ENCODE assay signal across 8 mouse cellular contexts in the genomic region with DNA sequence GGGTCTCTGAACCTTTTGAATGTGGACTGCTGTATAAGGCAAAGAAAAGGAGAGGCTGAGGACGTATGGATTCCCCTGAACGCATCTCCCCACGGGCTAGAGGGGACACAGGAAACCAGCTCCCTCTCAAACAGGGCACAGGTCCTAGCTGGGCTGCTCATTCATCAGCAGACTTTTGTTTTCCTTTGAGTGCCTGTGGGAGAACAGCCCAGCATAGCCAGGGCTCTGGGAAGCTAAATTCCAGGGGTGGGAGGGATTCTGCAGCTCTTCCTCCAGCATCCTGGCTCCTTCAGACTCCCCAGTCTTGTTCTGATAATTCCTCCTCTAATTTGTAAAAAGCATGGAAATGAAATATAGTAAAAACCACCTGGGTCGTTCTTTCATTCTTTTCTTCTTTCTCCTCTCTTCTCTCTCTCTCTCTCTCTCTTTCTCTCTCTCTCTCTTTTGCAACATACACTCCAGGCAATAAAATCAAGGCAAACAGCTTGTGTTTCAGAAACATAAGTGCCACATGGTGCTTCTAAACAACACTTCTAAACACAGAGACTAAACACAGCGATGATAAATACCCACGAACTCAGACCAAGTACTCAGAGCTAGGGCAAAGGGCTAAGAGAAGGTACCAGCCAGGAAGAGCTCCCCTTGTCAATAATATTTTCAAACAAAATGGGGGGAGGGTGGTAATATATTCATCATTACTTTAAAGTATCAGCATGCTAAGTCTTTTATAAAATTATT.
DNase-seq lines count a peak whose midpoint lies in the region; ATAC-seq and TF ChIP-seq lines count a peak whose summit lies in the region.

No protein-coding gene starts in this region.

- ATAC-seq in hindbrain, embryonic 13.5 days (ENCODE audit: low FRiP score) = peak; percentile 76

- H3K9ac ChIP-seq in hindbrain, embryonic 13.5 days = no peak overlapping the region

- H3K9me3 ChIP-seq in hindbrain, embryonic 13.5 days = no peaks in the 10 kb centered on the region

- peak overlapping the region; percentile 8; the same call in 1 of the 2 replicates for H3K27ac ChIP-seq in gastrocnemius, adult 2 months
- peak overlapping the region; percentile 72 for H3K27ac ChIP-seq in embryonic fibroblast, embryonic 13.5 days (ENCODE audit: insufficient read depth, low read length)
- peak overlapping the region; percentile 35; the same call in 1 of the 2 replicates for H3K27ac ChIP-seq in hindbrain, embryonic 13.5 days
- no peak overlapping the region for H3K27ac ChIP-seq in cerebellum, adult 2 months (ENCODE audit: insufficient read depth, low read length)

- no peaks in the 10 kb centered on the region for H3K36me3 ChIP-seq in hindbrain, embryonic 13.5 days

- peaks cover 27% of the 10 kb centered on the region for H3K4me1 ChIP-seq in embryonic fibroblast, embryonic 13.5 days (ENCODE audit: control insufficient read depth, insufficient read depth, low read length)
- peaks cover 26% of the 10 kb centered on the region for H3K4me1 ChIP-seq in hindbrain, embryonic 13.5 days (replicated peaks)
- no peaks in the 10 kb centered on the region for H3K4me1 ChIP-seq in cerebellum, adult 2 months (ENCODE audit: control insufficient read depth, insufficient read depth, low read length)

- no peak for TF ChIP-seq POLR2A in embryonic fibroblast, embryonic 13.5 days (IDR thresholded peaks at IDR 0.05; ENCODE audit: low read depth, low read length)
- TF ChIP-seq POLR2A in cerebellum, adult 2 months (IDR thresholded peaks at IDR 0.05; ENCODE audit: borderline replicate concordance, insufficient read depth, low read length) = no peak

- H3K27me3 ChIP-seq in hindbrain, embryonic 13.5 days = no peaks in the 10 kb centered on the region
- no peaks in the 10 kb centered on the region for H3K27me3 ChIP-seq in cerebellum, adult 2 months (ENCODE audit: control insufficient read depth, insufficient read depth, low read length)

- intact Hi-C loops in gastrocnemius, adult 2 months (cut with DNase I) = no loop called here

- WGBS in hindbrain, embryonic 13.5 days = 7% methylated on average over 6 of the region's 6 CpGs
- WGBS in cerebellum, adult 2 months = 24% methylated on average over 6 of the region's 6 CpGs

- H3K4me2 ChIP-seq in hindbrain, embryonic 13.5 days = no peak overlapping the region

- no peak for DNase-seq in gastrocnemius, adult 2 months
- no peak for DNase-seq in gastrocnemius, adult 8-10 months (ENCODE audit: low spot score in 2 of 2)
- peak; percentile 50 for DNase-seq in lung, postnatal 36 days
- no peak for DNase-seq in thymus, adult 18-20 months
- DNase-seq in cerebellum, adult 2 months = no peak
- DNase-seq in layer of hippocampus, postnatal 25 days (ENCODE audit: extremely low spot score in 1 of 2, low spot score in 1 of 2) = no peak

- no peak overlapping the region for H3K4me3 ChIP-seq in gastrocnemius, adult 2 months
- H3K4me3 ChIP-seq in embryonic fibroblast, embryonic 13.5 days (ENCODE audit: insufficient read depth, low read length) = no peak overlapping the region
- no peak overlapping the region for H3K4me3 ChIP-seq in hindbrain, embryonic 13.5 days
- no peak overlapping the region for H3K4me3 ChIP-seq in cerebellum, adult 2 months (replicated peaks; ENCODE audit: insufficient read depth, low read depth, low read length)

- no peak for TF ChIP-seq CTCF in gastrocnemius, adult 2 months (IDR thresholded peaks at IDR 0.05)
- TF ChIP-seq CTCF in embryonic fibroblast, embryonic 13.5 days (IDR thresholded peaks at IDR 0.05; ENCODE audit: borderline replicate concordance, insufficient read depth, low read length) = no peak
- TF ChIP-seq CTCF in cerebellum, adult 2 months (IDR thresholded peaks at IDR 0.05; ENCODE audit: borderline replicate concordance, insufficient read depth, low read depth, low read length) = no peak
